Mouse (Mus musculus) embryonic facial prominence, embryonic 12.5 days (tissue): ENCODE data around the gene Kmt5c. TPM values are rescaled to one million over a fixed set of nuclear protein-coding genes. Genes with fewer than 3 reads are reported as not detected.
A peak's percentile ranks its signal among the peaks of the same experiment; 100 is the strongest.
"Not testable (repeated sequence)": the region's sequence is repeated elsewhere in the genome, so short reads cannot be mapped to it uniquely, and the experiment has no call there.

Experiments
- ATAC-seq: fragments of 200-750 bp; cut with Nextera tagmentation; 2 replicates; pipeline ENCODE4 v1.8.0; 2017; ENCODE audit not compliant: insufficient number of reproducible peaks, insufficient read depth, low FRiP score, low TSS enrichment
- H3K27ac ChIP-seq: fragments of 300-500 bp; sonication (generic); 2 replicates; pipeline ENCODE4 v1.5.1; 2016; ENCODE audit warnings: mild to moderate bottlenecking
- H3K27me3 ChIP-seq: fragments of 300-500 bp; sonication (generic); 2 replicates; pipeline ENCODE4 v1.6.1; 2016; ENCODE audit warnings: mild to moderate bottlenecking, moderate library complexity
- H3K36me3 ChIP-seq: fragments of 300-500 bp; sonication (generic); 2 replicates; pipeline ENCODE4 v1.6.1; 2016; ENCODE audit warnings: mild to moderate bottlenecking
- H3K4me1 ChIP-seq: fragments of 300-500 bp; sonication (generic); 2 replicates; pipeline ENCODE4 v1.6.1; 2016
- H3K4me2 ChIP-seq: fragments of 300-500 bp; sonication (generic); replicated peaks from 2 replicates; pipeline ENCODE4 v1.6.1; 2016; ENCODE audit warnings: mild to moderate bottlenecking, moderate library complexity
- H3K4me3 ChIP-seq: fragments of 300-500 bp; sonication (generic); 2 replicates; pipeline ENCODE4 v1.5.1; 2016; ENCODE audit warnings: mild to moderate bottlenecking
- H3K9ac ChIP-seq: fragments of 300-500 bp; sonication (generic); 2 replicates; pipeline ENCODE4 v1.6.1; 2016; ENCODE audit warnings: mild to moderate bottlenecking, moderate library complexity
- H3K9me3 ChIP-seq: fragments of 300-500 bp; sonication (generic); 2 replicates; pipeline ENCODE4 v1.6.1; 2016; ENCODE audit warnings: mild to moderate bottlenecking, moderate library complexity
- WGBS: fragments of 180-500 bp; shearing (Covaris S2); methylation state at CpG from one replicate; pipeline ENCODE4 v1.1.7; 2016; 5-methylcytosine and 5-hydroxymethylcytosine counted together
- polyA plus RNA-seq: library from polyadenylated mRNA; unstranded; fragments of >200 nt; fragmentation: Nextera tagmentation; extraction: Ambion mirVana; gene quantifications from 2 replicates; pipeline ENCODE4 v1.2.1, GENCODE M21; 2016

Kmt5c gene
- polyA plus RNA-seq, 1 experiment from 2014 or later = 71.1 TPM

- H3K4me3 ChIP-seq = no peak overlapping the region
These were observed 38.1 kb downstream of the Kmt5c start for GRCm38 (mm10) chr7:4777851-4778637.

GRCm38 (mm10) chr7:4779921-4780320 lies 40.0 kb downstream of the Kmt5c start:
- no peak overlapping the region for H3K4me3 ChIP-seq
- no peak overlapping the region for H3K4me2 ChIP-seq
- H3K9ac ChIP-seq = no peak overlapping the region
- H3K27ac ChIP-seq = no peak overlapping the region
- H3K36me3 ChIP-seq = no peaks in the 10 kb centered on the region
- no peaks in the 10 kb centered on the region for H3K9me3 ChIP-seq
- peaks cover 14% of the 10 kb centered on the region; the same call in 1 of the 2 replicates for H3K4me1 ChIP-seq
- no peak for ATAC-seq
- H3K27me3 ChIP-seq = peaks cover 48% of the 10 kb centered on the region
- 22% methylated on average over 5 of the region's 5 CpGs for WGBS

More at GRCm38 (mm10) chr7:4777851-4778637, 38.1 kb downstream of the Kmt5c start:
- Histone ChIP-seq H3K9ac (peak overlapping the region; percentile 7; the same call in 1 of the 2 replicates), H3K36me3 (no peaks in the 10 kb centered on the region), H3K4me1 (peaks cover 14% of the 10 kb centered on the region; the same call in 1 of the 2 replicates), H3K27me3 (peaks cover 49% of the 10 kb centered on the region), H3K27ac (no peak overlapping the region), H3K9me3 (no peaks in the 10 kb centered on the region), H3K4me2 (peak overlapping the region; percentile 46; the same call in 1 of the 2 replicates)
- ATAC-seq = no peak
- WGBS = 4% methylated on average over 18 of the region's 20 CpGs

- Histone ChIP-seq H3K27me3 (peaks cover 26% of the 10 kb centered on the region), H3K4me3 (no peak overlapping the region), H3K27ac (no peak overlapping the region), H3K4me1 (peaks cover 11% of the 10 kb centered on the region; the same call in 1 of the 2 replicates), H3K4me2 (no peak overlapping the region), H3K9ac (no peak overlapping the region), H3K9me3 (no peaks in the 10 kb centered on the region), H3K36me3 (no peaks in the 10 kb centered on the region)
- 44% methylated on average over 3 of the region's 3 CpGs for WGBS
- no peak for ATAC-seq
These were observed 42.2 kb downstream of the Kmt5c start for GRCm38 (mm10) chr7:4782130-4782529.

GRCm38 (mm10) chr7:4782759-4783158 lies 42.8 kb downstream of the Kmt5c start, which contains the start of the genes Il11 and Tmem190:
Gene Il11 (minus strand): TSS chr7:4782859.
Gene Tmem190 (plus strand): TSS chr7:4782937.
- Histone ChIP-seq H3K9ac (no peak within 1 kb of the TSS), H3K9me3 (no peaks in the 10 kb centered on the region), H3K4me1 (0 out of 2 replicates have a peak, but pooled peaks cover 5% of the 10 kb centered on the region), H3K4me2 (no peak within 1 kb of the TSS), H3K27ac (no peak within 1 kb of the TSS), H3K36me3 (no peaks in the 10 kb centered on the region), H3K27me3 (peaks cover 20% of the 10 kb centered on the region), H3K4me3 (no peak within 1 kb of the TSS)
- no peak for ATAC-seq
- WGBS = 78% methylated on average over 2 of the region's 2 CpGs

- 85% methylated on average over 14 of the region's 14 CpGs for WGBS
- no peaks in the 10 kb centered on the region for H3K9me3 ChIP-seq
- no peak overlapping the region for H3K9ac ChIP-seq
- H3K4me2 ChIP-seq = no peak overlapping the region
- no peak overlapping the region for H3K4me3 ChIP-seq
- H3K4me1 ChIP-seq = 0 out of 2 replicates have a peak, but pooled peaks cover 5% of the 10 kb centered on the region
- ATAC-seq = no peak
- H3K36me3 ChIP-seq = no peaks in the 10 kb centered on the region
- H3K27me3 ChIP-seq = peaks cover 10% of the 10 kb centered on the region
- no peak overlapping the region for H3K27ac ChIP-seq
These were observed 43.9 kb downstream of the Kmt5c start for GRCm38 (mm10) chr7:4783667-4784268.

- 0 out of 2 replicates have a peak, but pooled peaks have one; percentile 48 for ATAC-seq
- Histone ChIP-seq H3K9ac (peak overlapping the region; percentile 74), H3K4me1 (peaks cover 6% of the 10 kb centered on the region), H3K4me3 (peak overlapping the region; percentile 52), H3K27me3 (peaks cover 4% of the 10 kb centered on the region; the same call in 1 of the 2 replicates), H3K4me2 (peak overlapping the region; percentile 92), H3K9me3 (no peaks in the 10 kb centered on the region), H3K36me3 (peaks cover 2% of the 10 kb centered on the region), H3K27ac (0 out of 2 replicates have a peak overlapping the region, but pooled peaks have one; percentile 57)
- WGBS = 2% methylated on average over 62 of the region's 64 CpGs
These were observed 48.9 kb downstream of the Kmt5c start for GRCm38 (mm10) chr7:4788499-4789435.

GRCm38 (mm10) chr7:4789436-4789935 lies 49.6 kb downstream of the Kmt5c start, which contains the start of gene Tmem238:
Gene Tmem238 (minus strand): TSS chr7:4789656.
- 0 out of 2 replicates have a peak, but pooled peaks have one; percentile 3 for ATAC-seq
- 8% methylated on average over 40 of the region's 40 CpGs for WGBS
- Histone ChIP-seq H3K9ac (peak within 1 kb of the TSS; percentile 74), H3K9me3 (no peaks in the 10 kb centered on the region), H3K4me2 (peak within 1 kb of the TSS; percentile 92), H3K4me3 (peak within 1 kb of the TSS; percentile 52), H3K27me3 (peaks cover 4% of the 10 kb centered on the region; the same call in 1 of the 2 replicates), H3K27ac (0 out of 2 replicates have a peak within 1 kb of the TSS, but pooled peaks have one; percentile 57), H3K36me3 (peaks cover 9% of the 10 kb centered on the region), H3K4me1 (peaks cover 13% of the 10 kb centered on the region)

GRCm38 (mm10) chr7:4792278-4793212 lies 52.6 kb downstream of the Kmt5c start, which contains the start of gene Rpl28:
Gene Rpl28 (plus strand): TSS chr7:4792874.
- Histone ChIP-seq H3K4me3 (peak within 1 kb of the TSS; percentile 80), H3K9ac (peak within 1 kb of the TSS; percentile 92), H3K9me3 (no peaks in the 10 kb centered on the region), H3K27ac (peak within 1 kb of the TSS; percentile 93), H3K36me3 (peaks cover 35% of the 10 kb centered on the region), H3K4me2 (peak within 1 kb of the TSS; percentile 93), H3K27me3 (peaks cover 4% of the 10 kb centered on the region; the same call in 1 of the 2 replicates), H3K4me1 (peaks cover 17% of the 10 kb centered on the region)
- ATAC-seq = peak; percentile 82
- 2% methylated on average over 54 of the region's 54 CpGs for WGBS

- H3K4me3 ChIP-seq = peak overlapping the region; percentile 80
- peaks cover 42% of the 10 kb centered on the region for H3K36me3 ChIP-seq
- H3K27ac ChIP-seq = peak overlapping the region; percentile 93
- not testable (repeated sequence) for H3K9me3 ChIP-seq, H3K27me3 ChIP-seq
- WGBS = 1% methylated on average over 31 of the region's 31 CpGs
- H3K9ac ChIP-seq = peak overlapping the region; percentile 92
- 0 out of 2 replicates have a peak, but pooled peaks have one; percentile 1 for ATAC-seq
- peak overlapping the region; percentile 93 for H3K4me2 ChIP-seq
- H3K4me1 ChIP-seq = peaks cover 16% of the 10 kb centered on the region
These were observed 53.3 kb downstream of the Kmt5c start for GRCm38 (mm10) chr7:4793248-4793647.

- Histone ChIP-seq H3K27ac (peak overlapping the region; percentile 93), H3K27me3 (peaks cover 4% of the 10 kb centered on the region; the same call in 1 of the 2 replicates), H3K9me3 (no peaks in the 10 kb centered on the region), H3K4me2 (peak overlapping the region; percentile 93), H3K9ac (peak overlapping the region; percentile 92), H3K4me3 (peak overlapping the region; percentile 80), H3K4me1 (peaks cover 12% of the 10 kb centered on the region), H3K36me3 (peaks cover 42% of the 10 kb centered on the region)
- no peak for ATAC-seq
- WGBS = 34% methylated on average over 4 of the region's 4 CpGs
These were observed 53.8 kb downstream of the Kmt5c start for GRCm38 (mm10) chr7:4793674-4794073.
